ENCODE assay signal across 8 mouse cellular contexts in the genomic region with DNA sequence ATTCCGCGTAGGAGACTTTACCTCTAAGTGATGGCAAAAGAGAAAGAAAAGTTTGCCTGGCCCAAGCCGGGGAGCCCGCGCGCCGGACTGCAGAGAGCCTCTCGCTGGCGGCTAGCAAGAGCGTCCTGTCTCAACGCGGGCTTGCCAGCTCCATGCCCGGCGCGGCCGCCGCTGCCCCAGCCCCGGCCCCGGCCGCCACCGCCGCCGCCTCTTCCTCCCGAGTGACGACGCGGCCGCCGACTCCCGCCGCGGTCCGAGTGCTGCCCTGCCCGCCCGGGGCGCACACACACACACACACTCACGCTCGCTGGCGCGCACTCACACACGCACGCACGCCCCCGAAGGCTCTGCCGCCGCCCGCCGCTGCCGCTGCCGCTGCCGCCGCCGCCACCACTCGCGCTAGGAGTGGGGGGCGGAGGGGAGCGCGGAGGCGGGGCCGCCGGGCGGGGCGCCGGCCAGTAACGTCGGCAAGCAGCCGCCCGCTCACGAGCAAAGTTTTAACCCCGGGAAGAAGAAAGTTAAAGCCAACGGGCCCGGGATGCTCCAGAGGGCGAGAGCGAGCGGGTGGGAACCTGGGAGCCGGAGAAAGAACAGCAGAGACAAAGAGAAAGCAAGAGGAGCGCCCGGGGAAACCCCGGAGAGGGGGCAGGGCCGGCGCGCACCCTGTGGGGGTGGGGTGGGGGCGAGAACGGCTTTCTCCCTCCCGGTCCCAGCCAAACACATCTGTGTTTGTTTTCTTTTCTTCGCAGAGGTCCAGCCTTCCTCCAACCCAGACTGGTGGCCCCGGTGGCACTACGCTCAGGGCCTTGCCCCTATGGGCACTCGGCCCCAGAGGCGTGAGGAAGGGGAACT. TPM values are rescaled to one million over a fixed set of nuclear protein-coding genes. Genes with fewer than 3 reads are reported as not detected.
DNase-seq lines count a peak whose midpoint lies in the region; ATAC-seq and TF ChIP-seq lines count a peak whose summit lies in the region.

No protein-coding gene starts in this region.

- 0 out of 2 replicates have a peak, but pooled peaks have one; percentile 14 for TF ChIP-seq POLR2A in embryonic fibroblast, embryonic 13.5 days (IDR thresholded peaks at IDR 0.05; ENCODE audit: low read depth, low read length)

- peaks cover 36% of the 10 kb centered on the region for H3K36me3 ChIP-seq in C2C12 (ENCODE audit: control insufficient read depth, insufficient read depth)
- 0 out of 2 replicates have a peak, but pooled peaks cover under 1% of the 10 kb centered on the region for H3K36me3 ChIP-seq in heart, postnatal 0 days (replicated peaks; ENCODE audit: control insufficient read depth, insufficient read depth, low read length)

- DNase-seq in R1 (ENCODE audit: low read depth, low spot score) = peak; percentile 45
- peak; percentile 81 for DNase-seq in heart, postnatal 0 days (ENCODE audit: low spot score)
- peak; percentile 88 for DNase-seq in kidney, postnatal 14 days
- DNase-seq in lung, postnatal 36 days = peak; percentile 63
- peak; percentile 41 for DNase-seq in right cerebral cortex, postnatal 14 days
- no peak for DNase-seq in adipocyte (ENCODE audit: low spot score)

- H3K4me1 ChIP-seq in embryonic fibroblast, embryonic 13.5 days (ENCODE audit: control insufficient read depth, insufficient read depth, low read length) = no peaks in the 10 kb centered on the region
- H3K4me1 ChIP-seq in heart, postnatal 0 days (ENCODE audit: control insufficient read depth, insufficient read depth) = peaks cover 27% of the 10 kb centered on the region

- peak overlapping the region; percentile 80 for H3K4me2 ChIP-seq in heart, postnatal 0 days (ENCODE audit: low read depth, low read length)

- H3K79me3 ChIP-seq in C2C12 (ENCODE audit: low read depth) = peaks cover 34% of the 10 kb centered on the region

- H3K27ac ChIP-seq in embryonic fibroblast, embryonic 13.5 days (ENCODE audit: insufficient read depth, low read length) = no peak overlapping the region
- H3K27ac ChIP-seq in heart, postnatal 0 days (ENCODE audit: low read depth) = peak overlapping the region; percentile 91

- peak overlapping the region; percentile 74 for H3K4me3 ChIP-seq in C2C12 (ENCODE audit: insufficient read depth, poor library complexity, severe bottlenecking)
- peak overlapping the region; percentile 53 for H3K4me3 ChIP-seq in embryonic fibroblast, embryonic 13.5 days (ENCODE audit: insufficient read depth, low read length)
- H3K4me3 ChIP-seq in heart, postnatal 0 days (ENCODE audit: low read depth, low read length) = peak overlapping the region; percentile 79

- peak overlapping the region; percentile 82 for H3K9ac ChIP-seq in heart, postnatal 0 days (replicated peaks; ENCODE audit: low read depth, low read length)

- TF ChIP-seq CTCF in C2C12 (IDR thresholded peaks at IDR 0.05; ENCODE audit: control insufficient read depth, insufficient read depth, insufficient read length) = no peak
- TF ChIP-seq CTCF in embryonic fibroblast, embryonic 13.5 days (IDR thresholded peaks at IDR 0.05; ENCODE audit: borderline replicate concordance, insufficient read depth, low read length) = no peak
- no peak for TF ChIP-seq CTCF in heart, postnatal 0 days (IDR thresholded peaks at IDR 0.05; ENCODE audit: low read depth)

- H3ac ChIP-seq in C2C12 (ENCODE audit: control insufficient read depth, insufficient read length, low read depth) = peak overlapping the region; percentile 65

- no peaks in the 10 kb centered on the region for H3K27me3 ChIP-seq in C2C12 (ENCODE audit: control insufficient read depth, insufficient read depth, insufficient read length)
- H3K27me3 ChIP-seq in heart, postnatal 0 days (ENCODE audit: control insufficient read depth, insufficient read depth, low read length) = peaks cover 29% of the 10 kb centered on the region

- no peak for TF ChIP-seq EP300 in heart, postnatal 0 days (IDR thresholded peaks at IDR 0.05; ENCODE audit: low read depth)

- H3K79me2 ChIP-seq in C2C12 (ENCODE audit: control insufficient read depth, insufficient read depth) = peaks cover 46% of the 10 kb centered on the region

- WGBS in heart, postnatal 0 days = 2% methylated on average over 84 of the region's 90 CpGs

- H3K9me3 ChIP-seq in heart, postnatal 0 days (replicated peaks; ENCODE audit: control insufficient read depth, low read length) = no peaks in the 10 kb centered on the region

- ATAC-seq in heart, postnatal 0 days (ENCODE audit: insufficient read depth, low read depth) = peak; percentile 60

TF ChIP-seq in C2C12, 6 proteins besides CTCF, POLR2A, EP300 and RAD21:
- TF ChIP-seq CEBPB (IDR thresholded peaks at IDR 0.05; ENCODE audit: low read depth) (no peak), FOSL1 (IDR thresholded peaks at IDR 0.05; ENCODE audit: insufficient read depth, low read length, poor library complexity, severe bottlenecking) (no peak), MAX (IDR thresholded peaks at IDR 0.05) (no peak)
TF ChIP-seq in C2C12: peak in this region for 0.

RNA-seq across cellular contexts. Expression of a gene that starts 13.8 kb away (rescaled TPM):
- polyA plus RNA-seq in C2C12 (2012; fragmentation: generic; extraction: Trizol) = 19.4 TPM
- polyA plus RNA-seq in embryonic fibroblast, embryonic 13.5 days (2011; ENCODE audit: insufficient read length, low read depth, missing spikeins) = 3.7 and 6.1 TPM in 2 replicates
- total RNA-seq in heart, postnatal 0 days (2014; rRNA removed; ENCODE audit: low replicate concordance) = 117 and 136 TPM in 2 replicates
- 21.3 and 24.8 TPM in 2 replicates for polyA plus RNA-seq in heart, postnatal 0 days (2015; fragmentation: Nextera tagmentation; extraction: Ambion mirVana)

RNA-seq across cellular contexts. Expression of a gene that starts 45.1 kb away (rescaled TPM):
- polyA plus RNA-seq in C2C12 (2012; fragmentation: generic; extraction: Trizol) = 0.89 TPM
- polyA plus RNA-seq in embryonic fibroblast, embryonic 13.5 days (2011; ENCODE audit: insufficient read length, low read depth, missing spikeins) = 0.86 and 1.3 TPM in 2 replicates
- total RNA-seq in heart, postnatal 0 days (2014; rRNA removed; ENCODE audit: low replicate concordance) = 1.5 and 2.0 TPM in 2 replicates
- polyA plus RNA-seq in heart, postnatal 0 days (2015; fragmentation: Nextera tagmentation; extraction: Ambion mirVana) = 0.82 and 0.84 TPM in 2 replicates
